Mouse (Mus musculus) erythroid progenitor cell, adult 5-6 weeks (primary cell): ENCODE results near the gene Hrh3. TPM values are rescaled to one million over a fixed set of nuclear protein-coding genes. Genes with fewer than 3 reads are reported as not detected.

Experiments used
- ATAC-seq: replicated peaks from 2 replicates; pipeline ENCODE4 v1.8.0; 2016; ENCODE audit warnings: moderate number of reproducible peaks, mild to moderate bottlenecking, moderate TSS enrichment, inconsistent platforms; ENCODE audit not compliant: poor library complexity, low FRiP score, severe bottlenecking
- total RNA-seq, 2 experiments: library from RNA; stranded (forward) in 1 of 2; stranded (reverse) in 1 of 2; fragments of 150-400 nt in 1 of 2; fragments of 186-747, 209-891 nt in 1 of 2; gene quantifications; 2 replicates each; pipeline versions ENCODE4 v1.2.3 to v1.2.4; 2015 to 2017; ENCODE audit warnings: low replicate concordance in 2 of 2

Gene Hrh3
- total RNA-seq, 2 experiments from 2014 or later: not detected

- ATAC-seq: no peak
Measured at GRCm38 (mm10) chr2:180071671-180072070, 32.6 kb downstream of the Hrh3 start.

- peak; percentile 98 for ATAC-seq
Measured at GRCm38 (mm10) chr2:180070481-180071453, 33.5 kb downstream of the Hrh3 start, which contains the start of gene Mtg2. Gene Mtg2 (plus strand): TSS chr2:180070588.

GRCm38 (mm10) chr2:180069770-180070480 lies 34.4 kb downstream of the Hrh3 start:
- ATAC-seq: peak; percentile 19

- no peak for ATAC-seq
Measured at GRCm38 (mm10) chr2:180063338-180064131, 40.8 kb downstream of the Hrh3 start.

GRCm38 (mm10) chr2:180053001-180053400 lies 51.3 kb downstream of the Hrh3 start:
- no peak for ATAC-seq

GRCm38 (mm10) chr2:180051986-180052733 lies 52.1 kb downstream of the Hrh3 start:
- ATAC-seq: 0 out of 2 replicates have a peak, but pooled peaks have one; percentile 16

GRCm38 (mm10) chr2:180050986-180051385 lies 53.3 kb downstream of the Hrh3 start:
- peak; percentile 68 for ATAC-seq

Other genes with a start within 250 kb of the Hrh3 start
- gene Taf4, start 127.8 kb downstream of the Hrh3 start, total RNA-seq (2015; ENCODE audit: low replicate concordance): 51.6 and 57.3 TPM in 2 replicates
- gene Taf4, start 127.8 kb downstream of the Hrh3 start, total RNA-seq (2017; ENCODE audit: low replicate concordance): 84.2 and 117 TPM in 2 replicates
- gene Lsm14b, start 79.5 kb downstream of the Hrh3 start, total RNA-seq (2015; ENCODE audit: low replicate concordance): 6.5 and 7.1 TPM in 2 replicates
- gene Lsm14b, start 79.5 kb downstream of the Hrh3 start, total RNA-seq (2017; ENCODE audit: low replicate concordance): 5.7 and 11.3 TPM in 2 replicates
- 54.1 and 65.2 TPM in 2 replicates for gene Psma7, start 62.1 kb downstream of the Hrh3 start, total RNA-seq (2015; ENCODE audit: low replicate concordance)
- gene Psma7, start 62.1 kb downstream of the Hrh3 start, total RNA-seq (2017; ENCODE audit: low replicate concordance): 69.1 and 112 TPM in 2 replicates
- gene Ss18l1, start 62.0 kb downstream of the Hrh3 start, total RNA-seq (2015; ENCODE audit: low replicate concordance): 0.36 TPM in 1 of 2 replicates, not detected in the other
- gene Ss18l1, start 62.0 kb downstream of the Hrh3 start, total RNA-seq (2017; ENCODE audit: low replicate concordance): 0.13 and 0.68 TPM in 2 replicates
- gene Mtg2, start 33.9 kb downstream of the Hrh3 start, total RNA-seq (2015; ENCODE audit: low replicate concordance): 1.3 TPM in 1 of 2 replicates, not detected in the other
- 2.6 and 4.9 TPM in 2 replicates for gene Mtg2, start 33.9 kb downstream of the Hrh3 start, total RNA-seq (2017; ENCODE audit: low replicate concordance)
- 7.6 and 10.1 TPM in 2 replicates for gene Osbpl2, start 14.8 kb upstream of the Hrh3 start, total RNA-seq (2015; ENCODE audit: low replicate concordance)
- 14.4 and 16.3 TPM in 2 replicates for gene Osbpl2, start 14.8 kb upstream of the Hrh3 start, total RNA-seq (2017; ENCODE audit: low replicate concordance)
- 47.6 and 66.7 TPM in 2 replicates for gene Adrm1, start 67.0 kb upstream of the Hrh3 start, total RNA-seq (2015; ENCODE audit: low replicate concordance)
- gene Adrm1, start 67.0 kb upstream of the Hrh3 start, total RNA-seq (2017; ENCODE audit: low replicate concordance): 24.1 and 32.6 TPM in 2 replicates
- gene Lama5, start 121.4 kb upstream of the Hrh3 start, total RNA-seq (2015; ENCODE audit: low replicate concordance): under 0.01 and 0.42 TPM in 2 replicates
- 0.13 and 0.15 TPM in 2 replicates for gene Lama5, start 121.4 kb upstream of the Hrh3 start, total RNA-seq (2017; ENCODE audit: low replicate concordance)
- gene Rps21, start 152.9 kb upstream of the Hrh3 start, total RNA-seq (2015; ENCODE audit: low replicate concordance): 412 and 611 TPM in 2 replicates
- 390 and 599 TPM in 2 replicates for gene Rps21, start 152.9 kb upstream of the Hrh3 start, total RNA-seq (2017; ENCODE audit: low replicate concordance)
- 8.8 and 9.4 TPM in 2 replicates for gene Cables2, start 169.0 kb upstream of the Hrh3 start, total RNA-seq (2015; ENCODE audit: low replicate concordance)
- gene Cables2, start 169.0 kb upstream of the Hrh3 start, total RNA-seq (2017; ENCODE audit: low replicate concordance): 7.6 and 9.2 TPM in 2 replicates
- gene Rbbp8nl, start 185.4 kb upstream of the Hrh3 start, total RNA-seq (2015; ENCODE audit: low replicate concordance): not detected in 2 replicates
- gene Rbbp8nl, start 185.4 kb upstream of the Hrh3 start, total RNA-seq (2017; ENCODE audit: low replicate concordance): not detected in 2 replicates
- not detected in 2 replicates for gene Gata5, start 230.2 kb upstream of the Hrh3 start, total RNA-seq (2015; ENCODE audit: low replicate concordance)
- not detected in 2 replicates for gene Gata5, start 230.2 kb upstream of the Hrh3 start, total RNA-seq (2017; ENCODE audit: low replicate concordance)